Mouse (Mus musculus): ENCODE measurements around the gene Foxp1.

GRCm38 (mm10) chr6:99093856-99094255 lies 428.7 kb downstream of the Foxp1 start:
- TF ChIP-seq POLR2A (IDR thresholded peaks at IDR 0.05; ENCODE audit: borderline replicate concordance, control insufficient read depth, low read depth, low read length), result no peak
- TF ChIP-seq CTCF (IDR thresholded peaks at IDR 0.05; ENCODE audit: control insufficient read depth, insufficient read depth, low read length), result no peak

Data from bone marrow, adult 2 months (tissue).